Mouse (Mus musculus) midbrain, embryonic 10.5 days (tissue): ENCODE results near the gene Il21r. TPM values are rescaled to one million over a fixed set of nuclear protein-coding genes. Genes with fewer than 3 reads are reported as not detected.

Experiments
- DNase-seq: peaks from one replicate; pipeline ENCODE4 v3.0.0-alpha.2; 2017; ENCODE audit warnings: low spot score
- H3K27ac ChIP-seq: fragments of 300-500 bp; sonication (generic); replicated peaks from 2 replicates; pipeline ENCODE4 v1.5.1; 2016; ENCODE audit warnings: mild to moderate bottlenecking
- H3K27me3 ChIP-seq: fragments of 300-500 bp; sonication (generic); 2 replicates; pipeline ENCODE4 v1.6.1; 2016; ENCODE audit warnings: low read depth, mild to moderate bottlenecking; ENCODE audit not compliant: poor library complexity, severe bottlenecking
- H3K36me3 ChIP-seq: fragments of 300-500 bp; sonication (generic); 2 replicates; pipeline ENCODE4 v1.6.1; 2016; ENCODE audit warnings: mild to moderate bottlenecking, moderate library complexity
- H3K4me1 ChIP-seq: fragments of 300-500 bp; sonication (generic); 2 replicates; pipeline ENCODE4 v1.6.1; 2016
- H3K4me3 ChIP-seq: fragments of 300-500 bp; sonication (generic); 2 replicates; pipeline ENCODE4 v1.5.1; 2016; ENCODE audit warnings: mild to moderate bottlenecking, moderate library complexity
- H3K9me3 ChIP-seq: fragments of 300-500 bp; sonication (generic); replicated peaks from 2 replicates; pipeline ENCODE4 v1.6.1; 2016; ENCODE audit warnings: mild to moderate bottlenecking
- WGBS: fragments of 180-500 bp; shearing (Covaris S2); methylation state at CpG from one replicate; pipeline ENCODE4 v1.1.7; 2016; 5-methylcytosine and 5-hydroxymethylcytosine counted together
- polyA plus RNA-seq: library from polyadenylated mRNA; unstranded; fragments of >200 nt; fragmentation: Nextera tagmentation; extraction: Ambion mirVana; gene quantifications from 2 replicates; pipeline ENCODE4 v1.2.1, GENCODE M21; 2016

Il21r gene
- polyA plus RNA-seq, 1 experiment from 2014 or later: 0.53 TPM

DNA sequence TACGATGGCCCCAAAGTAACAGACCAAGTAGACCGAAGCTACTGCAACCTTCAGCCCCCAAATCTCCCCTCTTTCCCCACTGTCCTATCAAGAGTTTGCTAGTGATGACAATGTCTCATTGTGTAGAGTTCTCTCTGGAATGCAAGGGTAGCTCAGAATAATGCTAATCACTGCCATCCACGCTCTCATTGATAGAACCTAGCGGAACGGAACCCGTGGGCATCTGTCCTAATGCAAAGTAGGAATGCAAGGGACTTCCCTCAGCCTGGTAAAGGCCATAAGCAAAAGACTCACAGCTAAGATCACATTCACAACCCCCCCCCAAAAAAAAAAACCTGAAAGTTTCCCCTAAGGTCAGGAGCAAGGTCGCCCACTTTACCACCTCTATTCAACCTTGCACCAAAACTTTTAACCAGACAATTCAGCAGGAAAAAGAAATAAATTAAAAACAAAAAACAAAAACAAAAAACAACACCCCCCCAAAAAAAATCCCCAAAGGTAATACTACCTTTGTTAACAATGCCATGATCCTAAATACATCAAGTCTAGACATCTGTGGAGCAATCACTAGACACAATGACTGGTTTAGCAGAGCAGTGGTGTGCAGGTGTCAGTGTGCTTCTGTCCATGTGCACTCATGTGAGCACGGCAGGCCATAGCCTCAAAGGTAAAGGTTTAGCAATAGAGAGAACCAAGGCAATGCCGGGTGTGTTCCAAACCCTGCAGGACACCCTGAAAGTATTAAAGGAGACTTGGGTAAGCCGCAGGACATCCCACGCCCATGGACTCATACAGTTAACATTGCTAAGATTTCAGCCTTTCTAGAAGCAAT lies 5.5 kb upstream of the Il21r start:
- no peak overlapping the region for H3K4me3 ChIP-seq
- DNase-seq: no peak
- H3K4me1 ChIP-seq: 0 out of 2 replicates have a peak, but pooled peaks cover 7% of the 10 kb centered on the region
- 84% methylated on average over 11 of the region's 11 CpGs for WGBS
- no peaks in the 10 kb centered on the region for H3K36me3 ChIP-seq
- H3K27ac ChIP-seq: 0 out of 2 replicates have a peak overlapping the region, but pooled peaks have one; percentile 3
- no peaks in the 10 kb centered on the region for H3K27me3 ChIP-seq
- no peaks in the 10 kb centered on the region for H3K9me3 ChIP-seq

DNA sequence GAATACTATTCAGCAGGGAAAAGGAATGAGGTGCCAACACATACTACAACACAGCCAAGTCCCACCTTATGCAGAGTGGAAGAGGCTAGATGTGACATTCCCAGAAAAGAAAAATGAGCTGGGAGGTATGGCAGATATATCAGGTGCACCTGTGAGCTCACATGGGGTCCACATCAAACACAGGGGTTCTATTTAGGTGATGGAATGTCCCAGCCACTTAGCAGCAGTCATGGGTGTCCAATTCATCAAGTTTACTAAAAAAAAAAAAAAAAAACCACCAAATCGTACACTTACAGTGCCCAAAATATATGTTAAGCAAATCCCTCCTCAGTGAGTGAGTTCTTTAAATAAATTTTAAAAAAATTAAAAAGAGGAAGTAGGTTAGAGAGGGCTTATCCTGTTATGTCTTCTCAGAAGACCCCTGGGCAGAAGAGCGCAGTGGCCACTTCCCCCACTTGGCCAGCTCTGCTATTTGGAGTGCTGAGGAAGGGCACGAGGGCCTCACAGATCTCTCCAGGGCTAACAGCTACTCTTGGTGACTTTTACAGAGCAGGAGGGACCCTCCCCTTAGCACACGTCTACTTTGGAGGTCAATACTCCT lies 3.8 kb upstream of the Il21r start:
- 69% methylated on average over 4 of the region's 4 CpGs for WGBS
- Histone ChIP-seq H3K36me3 (no peaks in the 10 kb centered on the region), H3K27me3 (no peaks in the 10 kb centered on the region), H3K4me3 (no peak overlapping the region), H3K4me1 (0 out of 2 replicates have a peak, but pooled peaks cover 7% of the 10 kb centered on the region), H3K27ac (no peak overlapping the region), H3K9me3 (no peaks in the 10 kb centered on the region)
- DNase-seq: no peak

DNA sequence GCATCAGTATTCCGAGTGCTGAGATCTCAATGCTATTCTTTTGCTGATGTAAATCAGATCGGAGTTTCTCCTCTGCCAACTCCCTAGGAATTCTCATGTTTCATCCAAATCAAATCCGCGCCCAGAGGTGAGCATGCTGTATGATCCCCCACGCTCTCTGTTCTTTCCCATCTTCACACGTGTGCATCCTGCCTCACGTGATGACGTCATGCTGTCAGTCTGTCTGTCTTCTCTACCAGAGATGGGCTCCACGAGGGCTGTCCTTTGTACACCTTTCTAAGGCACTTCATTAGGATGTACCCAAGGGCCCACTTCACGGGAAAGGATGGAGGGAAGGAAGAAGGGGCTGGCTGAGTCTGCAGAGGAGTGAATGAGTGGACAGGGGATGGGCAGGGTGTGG lies 3.1 kb upstream of the Il21r start:
- no peak overlapping the region; the same call in 1 of the 2 replicates for H3K27ac ChIP-seq
- H3K36me3 ChIP-seq: no peaks in the 10 kb centered on the region
- H3K4me1 ChIP-seq: 0 out of 2 replicates have a peak, but pooled peaks cover 7% of the 10 kb centered on the region
- 78% methylated on average over 10 of the region's 10 CpGs for WGBS
- no peaks in the 10 kb centered on the region for H3K27me3 ChIP-seq
- DNase-seq: no peak
- H3K4me3 ChIP-seq: no peak overlapping the region
- H3K9me3 ChIP-seq: no peaks in the 10 kb centered on the region

DNA sequence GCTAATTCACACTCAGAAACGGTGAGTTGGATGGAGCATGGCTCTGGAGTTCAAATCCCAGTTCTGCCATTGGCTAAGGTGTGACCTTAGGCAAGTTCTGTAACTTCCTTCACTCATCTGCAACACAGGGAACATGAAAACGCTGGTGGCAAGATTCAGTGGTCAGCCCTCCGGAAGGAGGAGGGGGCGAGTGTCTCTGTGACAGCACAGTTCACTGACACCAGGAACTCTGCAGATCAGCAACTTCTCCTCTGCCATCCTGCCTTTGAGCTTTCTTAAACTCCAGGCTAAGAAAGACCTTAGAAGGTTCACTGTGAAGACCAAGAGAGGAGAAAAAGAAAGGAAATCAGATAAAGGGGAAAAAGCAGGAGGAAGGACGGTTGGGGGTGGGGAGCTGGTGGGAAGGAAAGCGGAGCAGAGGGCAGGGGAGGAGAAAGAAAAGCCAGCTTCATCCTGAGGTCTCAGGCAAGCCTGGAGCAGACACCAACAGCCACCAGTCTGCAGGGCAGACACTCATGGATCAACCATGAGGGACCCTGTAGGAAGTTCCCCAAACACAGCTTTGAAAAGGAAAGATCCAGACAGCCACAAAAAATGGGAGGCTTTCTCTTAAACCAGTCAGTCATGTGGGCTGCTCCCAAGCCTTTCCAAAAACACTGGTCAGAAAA lies 2.5 kb upstream of the Il21r start:
- Histone ChIP-seq H3K27me3 (no peaks in the 10 kb centered on the region), H3K9me3 (no peaks in the 10 kb centered on the region), H3K27ac (peak overlapping the region; percentile 13; the same call in 1 of the 2 replicates), H3K4me1 (0 out of 2 replicates have a peak, but pooled peaks cover 7% of the 10 kb centered on the region), H3K36me3 (no peaks in the 10 kb centered on the region), H3K4me3 (no peak overlapping the region)
- 52% methylated on average over 6 of the region's 6 CpGs for WGBS
- no peak for DNase-seq

DNA sequence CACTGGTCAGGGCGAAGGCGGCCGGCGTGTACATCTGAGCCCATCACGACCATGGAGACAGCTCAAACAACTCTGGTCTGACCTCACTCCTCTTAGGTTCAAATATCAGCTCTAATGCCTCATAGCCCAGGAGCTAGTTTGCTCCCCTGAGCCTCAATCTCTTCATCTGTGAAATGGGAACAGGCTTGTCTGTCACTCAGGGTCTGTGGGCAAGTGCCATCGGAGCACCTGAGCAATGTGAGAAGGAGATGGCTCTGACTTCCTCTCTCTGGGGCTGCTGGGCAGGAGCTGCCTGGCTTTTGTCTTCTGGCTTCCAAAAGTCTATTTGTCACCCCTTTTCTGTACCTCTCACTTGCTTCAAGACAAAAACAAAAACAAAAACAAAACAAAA lies 2.0 kb upstream of the Il21r start:
- H3K9me3 ChIP-seq: no peaks in the 10 kb centered on the region
- no peak overlapping the region for H3K27ac ChIP-seq
- H3K4me1 ChIP-seq: 0 out of 2 replicates have a peak, but pooled peaks cover 7% of the 10 kb centered on the region
- no peak for DNase-seq
- no peaks in the 10 kb centered on the region for H3K36me3 ChIP-seq
- H3K4me3 ChIP-seq: no peak overlapping the region
- WGBS: 88% methylated on average over 6 of the region's 6 CpGs
- no peaks in the 10 kb centered on the region for H3K27me3 ChIP-seq

DNA sequence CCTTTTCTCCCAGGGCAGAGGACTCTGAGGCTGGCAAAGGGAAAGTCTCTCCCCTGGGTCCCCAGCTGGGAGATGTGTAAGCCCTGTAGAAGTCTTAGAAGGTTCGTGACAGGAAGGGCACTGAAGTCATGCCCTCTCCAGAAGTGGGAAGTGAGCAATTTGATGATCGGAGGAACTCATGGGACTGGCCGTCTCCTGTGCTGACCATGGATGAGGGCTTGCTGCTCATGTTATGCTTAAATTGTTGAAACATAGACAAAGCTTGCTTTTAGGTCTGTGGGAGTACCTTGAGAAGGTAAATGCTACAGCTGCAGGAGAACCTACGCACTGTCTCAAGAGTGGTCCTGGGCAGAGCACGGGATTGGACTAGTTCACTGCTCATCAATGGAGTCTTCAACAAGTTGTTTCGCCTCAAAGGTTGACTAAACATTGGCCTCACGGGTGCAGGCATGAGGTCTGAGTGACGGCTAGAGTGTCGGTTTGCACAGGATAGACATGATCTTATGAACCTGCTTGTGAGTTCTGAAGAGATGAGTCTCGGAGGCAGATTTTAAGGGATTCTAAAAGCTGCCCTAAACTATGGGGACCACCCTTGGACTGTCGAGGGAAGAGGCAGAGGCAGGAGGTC lies 1.3 kb upstream of the Il21r start:
- 82% methylated on average over 11 of the region's 11 CpGs for WGBS
- Histone ChIP-seq H3K4me1 (0 out of 2 replicates have a peak, but pooled peaks cover 7% of the 10 kb centered on the region), H3K36me3 (no peaks in the 10 kb centered on the region), H3K27me3 (no peaks in the 10 kb centered on the region), H3K9me3 (no peaks in the 10 kb centered on the region), H3K27ac (no peak overlapping the region), H3K4me3 (no peak overlapping the region)
- no peak for DNase-seq

DNA sequence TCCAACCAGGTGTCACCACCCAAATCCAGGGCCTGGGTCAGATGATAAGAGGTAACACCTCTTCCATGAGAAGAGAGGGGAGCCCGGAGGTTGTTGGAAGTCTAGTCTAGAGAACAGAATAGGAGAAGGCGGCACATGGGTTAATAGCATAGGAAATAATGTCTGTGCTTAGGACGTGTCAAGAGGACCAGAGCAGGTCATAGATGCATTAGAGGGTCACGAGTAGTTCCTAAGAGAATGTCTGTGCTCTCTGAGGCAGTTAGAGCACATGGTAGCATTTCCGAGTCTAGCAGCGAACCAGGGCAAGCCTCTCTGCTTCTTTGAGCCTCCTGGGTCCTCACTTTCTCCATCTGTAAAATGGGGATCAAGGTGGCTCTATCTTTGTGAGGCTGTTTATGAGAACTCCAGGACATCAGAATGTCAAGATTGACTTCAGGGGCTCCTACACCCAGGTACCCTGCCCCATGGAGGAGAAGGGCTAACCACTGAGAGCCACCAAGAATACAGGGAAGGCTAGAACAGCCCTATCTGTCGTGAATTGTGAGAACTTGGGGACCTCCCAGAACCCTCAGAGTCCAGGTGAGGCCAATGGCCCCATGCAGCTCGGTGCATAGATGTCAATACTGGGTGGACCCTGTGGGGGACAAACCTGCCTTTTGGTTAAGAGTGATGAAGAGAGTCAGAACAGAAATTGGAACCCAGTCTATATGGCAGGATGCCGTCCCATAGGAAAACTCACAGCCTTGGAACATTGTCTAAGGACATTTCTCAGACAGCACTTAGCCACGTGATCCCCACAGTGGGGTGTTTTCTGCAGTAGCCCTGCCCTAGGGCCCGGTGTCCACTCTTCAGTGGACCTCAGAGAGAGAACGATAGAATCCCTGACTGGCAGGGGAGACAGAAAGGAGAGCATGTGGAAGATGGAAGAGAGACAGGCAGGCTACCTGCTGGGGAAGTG lies 1.4 kb downstream of the Il21r start:
- no peaks in the 10 kb centered on the region for H3K36me3 ChIP-seq
- 86% methylated on average over 12 of the region's 12 CpGs for WGBS
- H3K9me3 ChIP-seq: 0 out of 2 replicates have a peak, but pooled peaks cover 5% of the 10 kb centered on the region
- no peak overlapping the region for H3K4me3 ChIP-seq
- no peak for DNase-seq
- H3K27me3 ChIP-seq: no peaks in the 10 kb centered on the region
- H3K27ac ChIP-seq: no peak overlapping the region
- 0 out of 2 replicates have a peak, but pooled peaks cover 3% of the 10 kb centered on the region for H3K4me1 ChIP-seq

DNA sequence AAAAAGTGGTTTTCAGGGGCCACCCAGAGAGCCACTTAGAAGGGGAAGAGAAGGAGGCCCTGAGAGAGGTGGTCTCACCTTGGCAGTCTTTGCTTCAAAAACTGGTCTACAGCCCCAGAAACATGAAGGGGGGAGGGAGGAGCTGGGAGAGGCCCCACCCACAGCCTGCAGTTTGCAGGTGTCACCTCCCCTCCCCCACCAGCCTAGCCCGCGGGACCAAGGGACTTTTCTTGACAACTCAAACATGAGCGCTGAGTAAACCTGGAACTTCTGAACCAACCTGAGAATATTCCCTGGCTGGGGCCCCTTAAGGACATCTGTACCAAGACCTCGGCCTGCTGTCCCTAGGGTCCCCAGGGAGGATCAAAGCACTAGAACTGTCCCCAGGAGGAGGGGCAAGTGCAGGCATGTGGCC lies 2.5 kb downstream of the Il21r start:
- 70% methylated on average over 4 of the region's 4 CpGs for WGBS
- 0 out of 2 replicates have a peak, but pooled peaks cover 5% of the 10 kb centered on the region for H3K9me3 ChIP-seq
- H3K36me3 ChIP-seq: no peaks in the 10 kb centered on the region
- DNase-seq: no peak
- H3K27me3 ChIP-seq: no peaks in the 10 kb centered on the region
- no peak overlapping the region for H3K4me3 ChIP-seq
- H3K4me1 ChIP-seq: 0 out of 2 replicates have a peak, but pooled peaks cover 3% of the 10 kb centered on the region
- no peak overlapping the region for H3K27ac ChIP-seq

DNA sequence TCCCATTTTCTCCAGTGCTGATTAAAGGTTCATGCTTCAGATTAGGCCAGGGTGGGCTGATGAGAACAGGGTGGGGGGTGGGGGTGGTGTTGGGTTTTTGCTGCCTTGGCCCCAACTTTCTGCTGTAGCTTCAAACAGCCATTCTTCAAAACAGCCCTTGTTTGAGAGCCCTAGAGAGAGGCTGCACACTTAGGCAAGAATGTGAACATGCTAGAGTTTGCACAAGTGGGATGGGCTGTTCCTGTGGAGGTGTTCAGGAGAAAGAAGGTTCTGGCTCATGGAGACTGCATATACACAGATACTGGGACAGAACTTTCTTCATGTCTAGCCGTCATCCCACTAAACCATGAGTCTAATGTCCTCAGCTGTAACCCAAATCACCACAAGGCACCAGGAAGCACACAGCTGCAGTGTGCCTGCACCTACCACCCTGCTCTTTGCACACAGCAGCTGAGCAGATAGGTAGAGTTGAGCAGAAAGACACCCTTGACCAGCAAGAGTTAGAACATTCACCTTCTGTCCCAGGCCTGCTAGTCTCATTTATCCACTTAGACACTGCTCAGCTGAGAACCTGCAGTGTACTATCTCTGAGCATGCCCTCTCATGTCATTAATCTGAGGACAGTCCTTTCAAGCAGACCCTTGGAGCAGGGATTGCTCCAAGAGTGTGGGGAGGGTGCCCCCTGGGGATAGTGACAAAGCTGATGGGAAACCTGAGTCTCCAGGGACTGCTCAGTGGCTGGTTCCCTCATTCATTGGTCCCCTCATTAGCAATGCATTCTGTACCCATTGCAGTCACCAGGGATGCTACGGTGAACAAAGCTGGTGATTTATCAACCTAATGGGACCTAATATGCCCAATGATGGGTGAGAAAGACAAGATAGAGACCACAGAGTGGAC lies 3.3 kb downstream of the Il21r start:
- WGBS: 70% methylated on average over 2 of the region's 2 CpGs
- DNase-seq: no peak
- Histone ChIP-seq H3K4me1 (no peaks in the 10 kb centered on the region), H3K9me3 (0 out of 2 replicates have a peak, but pooled peaks cover 5% of the 10 kb centered on the region), H3K27me3 (no peaks in the 10 kb centered on the region), H3K4me3 (no peak overlapping the region), H3K36me3 (no peaks in the 10 kb centered on the region), H3K27ac (no peak overlapping the region)

DNA sequence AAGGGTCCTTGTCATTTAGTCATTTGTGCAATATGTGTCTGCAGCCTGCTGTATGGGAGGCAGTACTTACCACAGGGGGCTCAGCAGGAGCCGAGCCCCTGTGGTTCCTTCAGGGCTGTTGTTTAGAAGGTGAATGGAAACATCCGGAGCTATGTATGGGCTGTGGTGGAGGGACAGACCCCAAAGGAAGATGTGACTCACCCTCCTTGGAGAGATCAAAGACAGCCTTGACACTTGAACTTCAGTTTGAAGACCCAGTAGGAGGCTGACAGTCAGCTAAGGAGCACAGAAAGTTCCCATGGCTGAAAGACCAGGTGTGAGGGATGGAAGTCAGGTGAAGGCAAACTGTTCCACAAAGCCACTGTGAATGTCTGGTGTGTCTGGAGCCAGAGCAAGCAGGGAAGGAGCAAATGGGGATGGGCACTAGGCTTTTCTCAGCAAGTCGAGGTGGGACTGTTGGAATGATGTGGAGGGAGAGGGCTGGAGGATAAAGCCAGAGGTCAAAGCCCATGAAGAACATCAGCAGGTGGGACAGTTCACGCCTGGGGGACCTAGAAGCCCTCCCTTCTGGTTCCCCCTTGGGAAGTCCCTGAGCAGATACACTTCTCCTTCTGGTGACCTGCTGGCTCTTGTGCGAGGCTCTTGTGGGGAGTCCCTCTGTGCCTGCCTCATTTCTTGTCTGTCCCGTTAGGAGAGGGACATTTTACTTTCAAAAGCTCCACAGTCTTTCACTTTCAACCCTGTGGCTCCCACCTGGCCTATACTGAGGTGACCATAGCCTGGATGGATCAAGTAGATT lies 4.4 kb downstream of the Il21r start:
- no peaks in the 10 kb centered on the region for H3K36me3 ChIP-seq
- H3K4me1 ChIP-seq: no peaks in the 10 kb centered on the region
- 0 out of 2 replicates have a peak, but pooled peaks cover 5% of the 10 kb centered on the region for H3K9me3 ChIP-seq
- DNase-seq: no peak
- WGBS: 62% methylated on average over 6 of the region's 6 CpGs
- no peak overlapping the region for H3K4me3 ChIP-seq
- no peak overlapping the region for H3K27ac ChIP-seq
- no peaks in the 10 kb centered on the region for H3K27me3 ChIP-seq
